Mouse (Mus musculus) myocyte (in vitro differentiated cells): ENCODE measurements at regions not wholly inside any gene's neighbourhood (a gene's known extent, or its start where the extent isn't known, plus 50 kb on each side); places are given as distances from the start of the nearest gene placed in this dataset.
"Not testable (repeated sequence)": the region's sequence is repeated elsewhere in the genome, so short reads cannot be mapped to it uniquely, and the experiment has no call there.

Experiments
- POLR2A ChIP-seq: IDR thresholded peaks from one replicate; pipeline ENCODE4 v1.6.1; 2011; ENCODE audit warnings: low read depth, mild to moderate bottlenecking, control low read depth, moderate library complexity; ENCODE audit not compliant: insufficient read length
- POLR2AphosphoS2 ChIP-seq: IDR thresholded peaks from one replicate; pipeline ENCODE4 v1.6.1; 2011; ENCODE audit warnings: low read depth, control low read depth; ENCODE audit not compliant: insufficient read length
- TCF12 ChIP-seq: IDR thresholded peaks from one replicate; pipeline ENCODE4 v1.6.1; 2011; ENCODE audit warnings: mild to moderate bottlenecking, control low read depth; ENCODE audit not compliant: poor library complexity, insufficient read depth, severe bottlenecking
- USF1 ChIP-seq: IDR thresholded peaks from one replicate; pipeline ENCODE4 v1.6.1; 2011; ENCODE audit warnings: low read depth, mild to moderate bottlenecking, control low read depth, moderate library complexity

DNA sequence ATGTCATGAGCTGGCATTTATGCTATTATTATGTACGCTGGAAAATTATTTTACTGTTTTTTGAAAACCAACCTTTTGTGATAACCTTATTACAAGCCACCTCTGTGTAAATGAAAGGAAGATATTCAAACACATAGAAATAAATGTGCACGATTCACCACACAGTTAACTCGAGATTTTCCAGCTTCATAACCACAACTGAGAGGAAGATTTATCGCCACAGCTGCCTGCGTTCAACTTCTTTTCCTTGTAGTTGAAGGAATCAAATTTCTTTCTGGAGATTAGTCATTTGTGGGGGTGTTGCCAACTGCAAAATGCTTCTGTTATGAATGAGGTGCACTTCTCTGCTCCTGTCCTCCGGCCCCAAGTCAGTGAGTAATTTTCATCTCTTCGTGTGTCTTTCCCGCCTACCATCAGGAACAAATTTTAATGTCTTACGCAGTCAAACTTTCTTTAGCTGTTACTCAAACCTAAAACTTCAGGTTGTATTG is 62.2 kb upstream of the Olfr1324 start:
- not testable (repeated sequence) for TF ChIP-seq POLR2A, TCF12, USF1, POLR2AphosphoS2
